Mouse (Mus musculus) forebrain, embryonic 16.5 days (tissue): ENCODE results near the gene Dlat. TPM values are rescaled to one million over a fixed set of nuclear protein-coding genes. Genes with fewer than 3 reads are reported as not detected.
"Not testable (repeated sequence)": the region's sequence is repeated elsewhere in the genome, so short reads cannot be mapped to it uniquely, and the experiment has no call there.

Source experiments
- ATAC-seq: fragments of 200-750 bp; cut with Nextera tagmentation; 2 replicates; pipeline ENCODE4 v1.8.0; 2017; ENCODE audit warnings: mild to moderate bottlenecking, moderate library complexity
- H3K27ac ChIP-seq: fragments of 300-500 bp; sonication (generic); 2 replicates; pipeline ENCODE4 v1.5.1; 2014; ENCODE audit warnings: low read length, control low read depth
- H3K27me3 ChIP-seq: fragments of 300-500 bp; sonication (generic); replicated peaks from 2 replicates; pipeline ENCODE4 v1.6.1; 2014; ENCODE audit warnings: low read length; ENCODE audit not compliant: control insufficient read depth, insufficient read depth
- H3K36me3 ChIP-seq: fragments of 300-500 bp; sonication (generic); 2 replicates; pipeline ENCODE4 v1.6.1; 2014; ENCODE audit not compliant: control insufficient read depth, insufficient read depth
- H3K4me1 ChIP-seq: fragments of 300-500 bp; sonication (generic); replicated peaks from 2 replicates; pipeline ENCODE4 v1.6.1; 2014; ENCODE audit warnings: low read length; ENCODE audit not compliant: control insufficient read depth, insufficient read depth
- H3K4me2 ChIP-seq: fragments of 300-500 bp; sonication (generic); 2 replicates; pipeline ENCODE4 v1.6.1; 2014; ENCODE audit warnings: mild to moderate bottlenecking, low read length, control low read depth
- H3K4me3 ChIP-seq: fragments of 300-500 bp; sonication (generic); replicated peaks from 2 replicates; pipeline ENCODE4 v1.5.1; 2014; ENCODE audit warnings: mild to moderate bottlenecking, low read length, control low read depth
- H3K9ac ChIP-seq: fragments of 300-500 bp; sonication (generic); replicated peaks from 2 replicates; pipeline ENCODE4 v1.6.1; 2014; ENCODE audit warnings: low read depth, low read length, control low read depth
- H3K9me3 ChIP-seq: fragments of 300-500 bp; sonication (generic); 2 replicates; pipeline ENCODE4 v1.6.1; 2016; ENCODE audit warnings: low read length; ENCODE audit not compliant: control insufficient read depth
- WGBS: fragments of 180-500 bp; shearing (Covaris S2); extraction: QIAGEN DNeasy Blood & Tissue Kit; methylation state at CpG from one replicate; pipeline ENCODE4 v1.1.7; 2014; 5-methylcytosine and 5-hydroxymethylcytosine counted together
- polyA plus RNA-seq: library from polyadenylated mRNA; unstranded; fragments of >200 nt; fragmentation: Nextera tagmentation; extraction: Ambion mirVana; gene quantifications from 2 replicates; pipeline ENCODE4 v1.2.1, GENCODE M21; 2015

Gene Dlat
- polyA plus RNA-seq, 1 experiment from 2014 or later, result 43.4 TPM

DNA sequence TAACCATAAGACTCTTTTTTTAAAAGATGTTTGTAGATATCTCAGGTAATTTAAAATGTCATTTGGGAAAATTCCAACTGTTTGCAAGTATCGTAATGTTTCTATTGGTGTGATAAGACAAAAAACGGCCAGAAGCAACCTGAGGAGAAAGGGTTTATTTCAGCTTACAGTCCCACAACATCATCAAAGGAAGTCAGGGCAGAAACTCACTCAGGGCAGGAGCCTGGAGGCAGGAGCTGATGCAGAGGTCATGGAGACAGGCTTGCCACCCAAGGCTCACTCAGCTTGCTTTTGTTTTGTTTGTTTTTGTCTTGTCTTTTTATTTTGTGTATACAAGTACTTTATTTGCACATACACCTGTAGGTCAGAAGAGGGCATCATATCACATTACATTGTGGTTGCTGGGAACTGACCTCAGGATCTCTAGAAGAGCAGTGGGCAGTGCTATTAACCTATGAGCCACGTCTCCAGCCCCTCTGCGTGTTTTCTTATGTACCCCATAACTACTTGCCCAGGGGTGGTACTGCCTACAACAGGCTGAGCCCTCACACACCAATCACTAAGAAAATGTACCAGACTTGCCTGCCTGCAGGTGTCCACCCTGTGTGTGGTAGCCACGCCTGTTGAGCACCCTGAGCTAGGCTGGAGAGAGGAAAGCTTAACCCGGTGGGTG is 27.4 kb downstream of the Dlat start:
- no peaks in the 10 kb centered on the region for H3K9me3 ChIP-seq
- ATAC-seq, result no peak
- no peak overlapping the region for H3K9ac ChIP-seq
- no peaks in the 10 kb centered on the region for H3K27me3 ChIP-seq
- H3K4me1 ChIP-seq, result no peaks in the 10 kb centered on the region
- WGBS, result 93% methylated on average over 6 of the region's 6 CpGs
- H3K4me3 ChIP-seq, result no peak overlapping the region
- H3K27ac ChIP-seq, result no peak overlapping the region
- no peak overlapping the region for H3K4me2 ChIP-seq
- H3K36me3 ChIP-seq, result peaks cover 23% of the 10 kb centered on the region

DNA sequence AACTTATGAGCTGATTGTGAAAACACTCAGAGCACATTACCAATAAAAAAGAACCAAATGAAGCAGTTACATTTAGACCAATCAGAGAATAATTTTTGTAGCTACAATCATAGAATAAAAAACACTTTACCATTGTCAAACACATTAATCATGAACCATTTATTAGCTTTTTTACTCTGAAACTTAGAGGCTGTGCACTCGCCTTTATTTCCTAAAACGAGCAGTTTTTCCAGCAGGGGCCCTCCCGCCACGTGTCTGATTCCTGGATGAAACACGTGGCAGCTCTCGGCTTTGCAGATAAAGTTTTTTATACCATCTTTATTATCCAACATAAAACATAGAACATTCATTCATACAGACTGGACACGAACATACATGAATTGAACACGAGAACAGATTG is 28.7 kb downstream of the Dlat start:
- 85% methylated on average over 6 of the region's 8 CpGs for WGBS
- not testable (repeated sequence) for H3K9ac ChIP-seq, H3K4me3 ChIP-seq, H3K4me2 ChIP-seq, H3K9me3 ChIP-seq, H3K27me3 ChIP-seq, H3K27ac ChIP-seq, H3K4me1 ChIP-seq, ATAC-seq
- peaks cover 18% of the 10 kb centered on the region for H3K36me3 ChIP-seq

DNA sequence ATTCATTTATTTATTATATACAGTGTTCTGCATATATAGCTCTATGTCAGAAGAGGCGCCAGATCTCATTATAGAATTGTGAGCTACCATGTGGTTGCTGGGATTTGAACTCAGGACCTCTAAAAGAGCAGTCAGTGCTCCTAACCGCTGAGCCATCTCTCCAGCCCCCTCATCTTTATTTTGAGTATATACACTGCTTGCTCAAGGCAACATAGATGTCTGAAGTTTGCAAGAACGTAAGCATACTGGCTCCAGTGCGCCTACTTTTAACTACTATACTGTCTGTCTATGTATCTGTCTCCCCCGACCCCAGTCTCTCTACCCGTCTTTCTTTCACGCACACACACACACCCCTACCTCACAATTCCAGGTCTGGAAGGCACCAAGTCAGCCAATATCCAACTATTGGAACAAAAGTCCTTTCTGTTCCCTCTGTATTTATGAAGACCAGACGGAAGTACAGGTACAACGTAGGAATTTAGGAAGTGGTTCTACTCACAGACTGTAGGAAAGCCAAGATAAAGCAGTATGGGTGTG is 41.7 kb downstream of the Dlat start:
- Histone ChIP-seq H3K4me1 (peaks cover 12% of the 10 kb centered on the region), H3K4me3 (peak overlapping the region; percentile 100; the same call in 1 of the 2 replicates), H3K27ac (no peak overlapping the region), H3K4me2 (peak overlapping the region; percentile 78; the same call in 1 of the 2 replicates), H3K36me3 (peaks cover 15% of the 10 kb centered on the region), H3K9me3 (no peaks in the 10 kb centered on the region), H3K9ac (no peak overlapping the region), H3K27me3 (no peaks in the 10 kb centered on the region)
- ATAC-seq, result no peak
- WGBS, result 61% methylated on average over 9 of the region's 9 CpGs

DNA sequence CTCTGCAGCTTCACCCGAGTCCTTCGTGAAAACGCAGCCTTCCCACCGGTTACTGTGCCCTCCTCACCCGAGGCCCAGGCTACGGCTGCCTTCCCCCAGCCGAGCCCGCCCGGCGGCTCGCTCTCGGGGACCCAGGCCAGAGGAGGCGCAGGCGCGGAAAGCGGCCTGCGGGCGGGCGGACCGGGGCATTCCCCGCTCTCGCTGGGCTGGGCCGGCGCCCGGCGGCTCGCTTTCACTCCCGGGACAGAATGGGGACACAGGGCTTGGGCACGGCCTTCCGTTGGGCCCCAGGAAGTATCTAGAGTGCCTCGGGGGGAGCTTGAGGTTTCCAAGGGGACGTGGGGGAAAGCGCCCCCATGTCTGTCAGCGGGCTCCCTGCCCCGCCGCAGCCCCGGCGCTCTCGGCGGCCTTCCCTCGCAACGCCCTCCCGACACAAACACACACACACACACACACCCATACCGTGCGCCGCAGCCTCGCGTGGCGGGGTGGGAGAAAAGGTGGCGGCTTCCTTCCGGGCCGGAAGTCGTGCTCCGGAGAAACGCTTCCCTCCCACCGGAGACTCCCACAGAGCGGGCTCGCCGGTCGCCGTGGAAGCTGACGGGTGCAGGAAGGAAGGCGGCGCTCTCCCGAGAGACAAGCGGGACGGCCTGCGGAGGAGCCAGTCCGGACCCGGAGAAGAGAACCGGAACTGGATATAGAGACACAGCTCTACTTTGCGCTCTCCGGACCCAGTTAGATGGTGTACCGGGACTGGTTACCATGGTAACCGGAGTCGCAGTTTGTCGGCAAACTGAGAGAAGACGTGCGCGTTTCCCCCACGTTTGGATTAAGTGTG is 42.6 kb downstream of the Dlat start, which contains the start of the genes Pih1d2 and Nkapd1:
TSS of gene Pih1d2 (plus strand) at position 556 of the 838 bp plus-strand sequence.
TSS of gene Nkapd1 (minus strand) at position 699 of the 838 bp plus-strand sequence.
- peak; percentile 96 for ATAC-seq
- Histone ChIP-seq H3K36me3 (peaks cover 15% of the 10 kb centered on the region), H3K27ac (peak within 1 kb of the TSS; percentile 96), H3K9me3 (no peaks in the 10 kb centered on the region), H3K9ac (peak within 1 kb of the TSS; percentile 93), H3K4me3 (peak within 1 kb of the TSS; percentile 100), H3K27me3 (no peaks in the 10 kb centered on the region), H3K4me2 (peak within 1 kb of the TSS; percentile 78), H3K4me1 (peaks cover 12% of the 10 kb centered on the region)
- WGBS, result under 1% methylated on average over 81 of the region's 81 CpGs

DNA sequence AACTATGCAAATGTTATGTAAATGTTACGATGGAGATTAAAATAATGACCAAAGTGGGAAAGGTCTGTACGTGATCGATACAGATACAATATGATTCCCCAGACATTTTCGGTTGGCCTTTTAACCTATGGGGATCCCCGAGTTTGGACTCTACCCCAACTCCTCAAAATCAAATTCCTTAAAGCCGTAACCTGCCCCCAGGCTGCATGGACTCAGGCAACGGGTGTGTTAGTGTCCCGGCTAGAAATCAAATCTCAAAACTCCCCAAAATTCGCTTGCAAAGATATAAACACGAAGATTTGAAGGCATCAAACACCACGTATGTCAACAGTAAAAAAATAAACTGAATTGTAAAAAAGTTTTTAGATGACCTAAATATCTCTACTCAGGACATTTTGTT is 43.4 kb downstream of the Dlat start:
- Histone ChIP-seq H3K36me3 (peaks cover 15% of the 10 kb centered on the region), H3K4me3 (peak overlapping the region; percentile 100), H3K9me3 (no peaks in the 10 kb centered on the region), H3K9ac (peak overlapping the region; percentile 93), H3K27ac (no peak overlapping the region), H3K27me3 (no peaks in the 10 kb centered on the region), H3K4me2 (peak overlapping the region; percentile 78), H3K4me1 (peaks cover 12% of the 10 kb centered on the region)
- no peak for ATAC-seq
- WGBS, result 36% methylated on average over 11 of the region's 11 CpGs

DNA sequence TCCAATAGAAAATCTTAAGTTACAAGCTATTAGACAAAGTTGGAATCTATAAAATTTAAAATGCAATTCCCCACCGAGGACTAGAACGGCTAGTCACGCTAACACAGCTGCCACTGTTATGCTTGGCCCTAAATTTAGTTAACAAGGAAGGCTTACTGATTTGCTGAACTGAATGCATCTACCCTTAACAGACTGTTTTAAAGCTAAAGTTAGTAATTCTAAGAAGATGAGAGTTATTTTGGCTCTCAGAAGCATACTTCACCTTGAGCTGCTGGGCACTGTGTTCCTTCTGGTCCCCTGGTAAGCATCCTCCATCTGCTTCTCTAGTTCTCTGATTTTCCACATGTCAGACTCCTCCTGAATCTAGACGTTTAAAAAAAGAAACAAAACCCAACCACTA is 47.5 kb downstream of the Dlat start:
- Histone ChIP-seq H3K27me3 (no peaks in the 10 kb centered on the region), H3K4me3 (no peak overlapping the region), H3K9ac (no peak overlapping the region), H3K27ac (no peak overlapping the region), H3K36me3 (peaks cover 27% of the 10 kb centered on the region), H3K9me3 (no peaks in the 10 kb centered on the region), H3K4me2 (no peak overlapping the region), H3K4me1 (peaks cover 10% of the 10 kb centered on the region)
- ATAC-seq, result no peak
- 90% methylated on average over 4 of the region's 4 CpGs for whole genome bisulfite sequencing

DNA sequence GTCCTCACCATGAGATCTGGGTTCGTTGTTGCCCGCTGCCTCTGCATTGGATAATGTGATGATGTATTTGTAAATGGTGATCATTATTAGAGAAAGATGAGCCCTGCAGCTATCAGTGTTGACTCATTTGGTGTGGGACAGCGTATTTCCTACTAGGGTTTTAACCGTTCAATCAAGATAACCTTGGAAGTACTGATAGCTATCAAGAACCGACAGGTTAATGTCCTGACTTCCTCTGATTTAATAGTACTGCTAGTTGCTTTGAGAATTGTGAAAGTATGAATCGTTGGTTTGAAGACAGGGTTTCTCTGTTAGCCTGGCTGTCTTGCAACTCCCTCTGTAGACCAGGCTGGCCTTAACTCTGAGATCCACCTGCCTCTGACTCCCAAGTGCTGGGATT is 55.2 kb downstream of the Dlat start:
- Histone ChIP-seq H3K4me1 (peaks cover 22% of the 10 kb centered on the region), H3K9ac (peak overlapping the region; percentile 78), H3K4me3 (peak overlapping the region; percentile 86), H3K27ac (peak overlapping the region; percentile 84), H3K27me3 (no peaks in the 10 kb centered on the region), H3K36me3 (peaks cover 7% of the 10 kb centered on the region), H3K4me2 (peak overlapping the region; percentile 81), H3K9me3 (no peaks in the 10 kb centered on the region)
- ATAC-seq, result no peak
- 2% methylated on average over 6 of the region's 6 CpGs for WGBS

DNA sequence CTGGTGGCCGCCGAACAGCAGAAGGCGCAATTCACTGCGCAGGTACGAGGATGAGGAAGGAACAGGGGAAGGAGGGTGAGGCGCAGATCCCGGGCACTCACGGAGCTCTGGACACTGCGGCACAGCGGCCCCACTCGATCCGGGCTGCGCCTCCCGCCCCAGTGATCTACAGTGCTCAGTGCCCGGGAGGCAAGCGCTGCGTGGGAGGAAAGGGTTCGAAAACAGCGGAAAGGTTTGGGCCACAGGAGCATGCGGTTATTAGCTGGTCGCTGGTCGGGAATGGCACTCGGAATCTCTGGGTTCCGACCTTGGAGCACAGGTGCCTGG is 55.6 kb downstream of the Dlat start:
- peak; percentile 90 for ATAC-seq
- Histone ChIP-seq H3K36me3 (peaks cover 8% of the 10 kb centered on the region), H3K27ac (peak overlapping the region; percentile 84), H3K4me2 (peak overlapping the region; percentile 81), H3K9me3 (no peaks in the 10 kb centered on the region), H3K4me1 (peaks cover 22% of the 10 kb centered on the region), H3K4me3 (peak overlapping the region; percentile 86), H3K9ac (peak overlapping the region; percentile 78), H3K27me3 (no peaks in the 10 kb centered on the region)
- WGBS, result under 1% methylated on average over 21 of the region's 24 CpGs
